Comparison of ENCODE assay signal across 8 mouse cellular contexts in genomic region chr17:26650451-26651363, GRCm38 (mm10). TPM values are rescaled to one million over a fixed set of nuclear protein-coding genes. Genes with fewer than 3 reads are reported as not detected.
DNase-seq lines count a peak whose midpoint lies in the region; ATAC-seq lines count a peak whose summit lies in the region.

No protein-coding gene starts in this region.

- H3K27ac ChIP-seq in heart, embryonic 14.5 days (replicated peaks in 1 of 2; ENCODE audit: control insufficient read depth in 1 of 2, insufficient read depth in 1 of 2, low read depth in 2 of 2, low read length in 2 of 2): peak overlapping the region; percentile 64 to 67
- H3K27ac ChIP-seq in brown adipose tissue, adult 24 weeks (replicated peaks; ENCODE audit: low read depth, low read length): peak overlapping the region; percentile 56
- peak overlapping the region; percentile 53 for H3K27ac ChIP-seq in heart, embryonic 15.5 days

- H3K4me2 ChIP-seq in heart, embryonic 14.5 days (ENCODE audit: low read length): no peak overlapping the region
- H3K4me2 ChIP-seq in heart, embryonic 15.5 days: no peak overlapping the region

- no peak for ATAC-seq in heart, embryonic 14.5 days (ENCODE audit: insufficient number of reproducible peaks, insufficient read depth, low FRiP score, low read depth)
- ATAC-seq in heart, embryonic 15.5 days (replicated peaks; ENCODE audit: insufficient number of reproducible peaks, insufficient read depth, low FRiP score, low read depth): no peak; the same call in 1 of the 2 replicates
- no peak for ATAC-seq in monocyte, adult 5-6 weeks (replicated peaks; ENCODE audit: insufficient number of reproducible peaks, low FRiP score, low TSS enrichment, poor library complexity, severe bottlenecking)

- 0 out of 2 replicates have a peak overlapping the region, but pooled peaks have one; percentile 41 for H3K9ac ChIP-seq in heart, embryonic 14.5 days (ENCODE audit: low read length)
- H3K9ac ChIP-seq in heart, embryonic 15.5 days: no peak overlapping the region

- 60% methylated on average over 14 of the region's 14 CpGs for WGBS in heart, embryonic 14.5 days
- WGBS in heart, embryonic 15.5 days: 60% methylated on average over 14 of the region's 14 CpGs

- H3K4me3 ChIP-seq in heart, embryonic 14.5 days (ENCODE audit: control insufficient read depth in 1 of 2, insufficient read depth in 1 of 2, low read depth in 1 of 2, low read length in 2 of 2): no peak overlapping the region
- no peak overlapping the region for H3K4me3 ChIP-seq in brown adipose tissue, adult 24 weeks (ENCODE audit: insufficient read depth, low read depth, low read length)
- H3K4me3 ChIP-seq in heart, embryonic 15.5 days: no peak overlapping the region

- H3K4me1 ChIP-seq in heart, embryonic 14.5 days (ENCODE audit: control insufficient read depth in 2 of 2, insufficient read depth in 2 of 2, low read length in 2 of 2): peaks cover 18 to 33% of the 10 kb centered on the region in 2 experiments
- no peaks in the 10 kb centered on the region for H3K4me1 ChIP-seq in brown adipose tissue, adult 24 weeks (ENCODE audit: control insufficient read depth, insufficient read depth, insufficient read length, low read length)
- peaks cover 24% of the 10 kb centered on the region for H3K4me1 ChIP-seq in heart, embryonic 15.5 days (replicated peaks)

- no peaks in the 10 kb centered on the region for H3K9me3 ChIP-seq in heart, embryonic 14.5 days (ENCODE audit: control insufficient read depth, low read length)
- no peaks in the 10 kb centered on the region for H3K9me3 ChIP-seq in heart, embryonic 15.5 days (replicated peaks)

- H3K36me3 ChIP-seq in heart, embryonic 14.5 days (ENCODE audit: control insufficient read depth, insufficient read depth, low read length): peaks cover 73% of the 10 kb centered on the region
- H3K36me3 ChIP-seq in heart, embryonic 15.5 days: peaks cover 14% of the 10 kb centered on the region; the same call in 1 of the 2 replicates

- no peak for DNase-seq in heart, adult 8-10 months (ENCODE audit: low spot score)
- peak; percentile 66 for DNase-seq in 3T3-L1 (ENCODE audit: low read depth, low spot score)
- DNase-seq in thymus, postnatal 0 days (ENCODE audit: low spot score): no peak
- DNase-seq in ovary, postnatal 10 days (ENCODE audit: low spot score): no peak

- no peaks in the 10 kb centered on the region for H3K27me3 ChIP-seq in heart, embryonic 14.5 days (ENCODE audit: control insufficient read depth, insufficient read depth, low read length)
- H3K27me3 ChIP-seq in heart, embryonic 15.5 days: no peaks in the 10 kb centered on the region

RNA-seq across cellular contexts. Expression of gene Atp6v0e, which starts 12.3 kb away (rescaled TPM):
- 227 and 228 TPM in 2 replicates for polyA plus RNA-seq in heart, embryonic 14.5 days (2014; fragmentation: Nextera tagmentation; extraction: Ambion mirVana)
- 10 to 100 TPM; 55.2 to 67.1 (median 65.5) TPM for total RNA-seq in heart, adult 8-10 months (2022)
- polyA plus RNA-seq in brown adipose tissue, adult 24 weeks (2012; ENCODE audit: insufficient read depth, insufficient read length, missing spikeins): 314 and 348 TPM in 2 replicates
- 197 and 200 TPM in 2 replicates for polyA plus RNA-seq in heart, embryonic 15.5 days (2015; fragmentation: Nextera tagmentation; extraction: Ambion mirVana)
- 352 and 361 TPM in 2 replicates for polyA plus RNA-seq in thymus, postnatal 0 days (2015; fragmentation: Nextera tagmentation; extraction: Ambion mirVana)
- 314 to 369 TPM (median 315 TPM) in 3 replicates for total RNA-seq in monocyte, adult 5-6 weeks (2017)
